Mouse (Mus musculus): ENCODE measurements at regions not wholly inside any gene's neighbourhood (a gene's known extent, or its start where the extent isn't known, plus 50 kb on each side); places are given as distances from the start of the nearest gene placed in this dataset.
"Not testable (repeated sequence)": the region's sequence is repeated elsewhere in the genome, so short reads cannot be mapped to it uniquely, and the experiment has no call there.

DNA sequence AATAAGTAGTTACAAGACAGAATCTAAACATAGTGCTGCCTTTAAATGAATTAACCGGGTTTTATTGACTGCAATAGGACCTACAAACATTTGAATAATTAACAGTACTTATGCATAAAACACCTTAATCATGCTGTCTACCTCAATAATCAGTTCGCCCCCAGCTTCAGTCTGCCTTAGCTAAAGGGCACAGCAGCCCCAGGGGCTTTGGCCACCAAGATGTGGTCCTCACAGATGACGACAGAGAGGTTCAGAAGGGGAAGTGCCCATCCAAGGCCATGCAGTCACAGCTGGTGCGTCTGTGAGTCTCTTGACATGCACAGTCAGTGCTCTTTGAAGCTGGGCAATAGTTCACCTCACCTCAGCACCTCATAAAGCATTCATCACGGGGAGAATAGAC lies 452.8 kb upstream of the Jmjd1c start:
- no peak for DNase-seq (ENCODE audit: low spot score)

DNA sequence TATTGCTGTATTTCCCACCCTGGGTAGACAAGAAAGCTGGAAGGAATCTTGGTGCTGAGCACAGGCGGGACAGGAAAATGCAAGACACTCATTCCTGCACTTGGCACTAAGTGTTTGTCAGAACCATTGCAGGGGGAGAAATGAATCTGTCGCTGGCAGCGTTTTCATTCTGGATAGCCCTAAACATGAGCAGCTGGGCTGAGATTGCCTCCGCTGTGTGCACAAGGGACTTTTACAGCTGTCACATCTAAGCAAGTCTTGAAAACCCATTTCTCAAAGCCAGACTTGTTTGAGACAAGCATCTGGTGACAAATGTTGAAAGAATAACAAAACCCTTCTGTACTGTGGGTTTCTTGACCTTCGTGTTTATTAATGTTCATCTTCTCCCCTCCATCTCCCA lies 438.4 kb upstream of the Jmjd1c start:
- DNase-seq (ENCODE audit: low spot score): no peak

DNA sequence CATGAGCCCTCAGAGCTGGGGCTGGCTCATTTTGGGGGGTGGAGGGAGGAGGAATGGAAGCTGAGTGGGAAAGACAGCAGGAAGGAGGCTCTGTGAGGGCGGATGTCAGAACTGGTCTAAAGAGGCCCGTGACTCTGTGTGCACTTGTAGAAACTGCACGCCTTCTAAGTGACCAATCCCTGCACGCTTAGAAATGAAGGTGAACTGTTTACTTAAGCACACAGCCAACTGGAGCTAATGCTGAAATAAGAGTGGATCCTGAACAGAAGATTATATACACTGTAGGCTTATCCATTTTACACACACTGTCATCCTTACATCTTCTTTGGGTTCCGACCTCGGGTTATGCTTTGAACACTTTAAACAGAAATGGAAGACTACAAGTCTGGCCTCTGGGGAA lies 412.8 kb upstream of the Jmjd1c start:
- DNase-seq (ENCODE audit: low spot score): no peak

DNA sequence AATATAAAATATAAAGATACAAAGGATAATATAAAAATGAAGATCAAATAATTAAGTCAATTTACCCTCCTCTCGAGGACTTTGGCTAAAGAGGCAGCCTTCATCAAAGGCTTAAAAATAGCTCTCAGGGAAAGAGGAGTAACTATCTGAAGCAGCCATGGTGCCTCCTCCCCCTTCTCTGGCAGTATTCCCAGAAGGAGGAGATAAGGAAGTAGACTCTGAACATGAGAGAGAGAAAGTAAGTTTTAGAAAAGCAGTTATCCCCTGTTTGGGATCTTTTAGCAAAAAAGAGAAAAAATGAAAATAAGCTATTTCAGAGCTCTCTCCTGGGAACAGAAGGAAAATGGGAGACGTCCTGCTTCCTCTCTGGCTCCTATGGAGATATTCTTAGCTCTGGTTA lies 406.7 kb upstream of the Jmjd1c start:
- not testable (repeated sequence) for DNase-seq (ENCODE audit: low spot score)

DNA sequence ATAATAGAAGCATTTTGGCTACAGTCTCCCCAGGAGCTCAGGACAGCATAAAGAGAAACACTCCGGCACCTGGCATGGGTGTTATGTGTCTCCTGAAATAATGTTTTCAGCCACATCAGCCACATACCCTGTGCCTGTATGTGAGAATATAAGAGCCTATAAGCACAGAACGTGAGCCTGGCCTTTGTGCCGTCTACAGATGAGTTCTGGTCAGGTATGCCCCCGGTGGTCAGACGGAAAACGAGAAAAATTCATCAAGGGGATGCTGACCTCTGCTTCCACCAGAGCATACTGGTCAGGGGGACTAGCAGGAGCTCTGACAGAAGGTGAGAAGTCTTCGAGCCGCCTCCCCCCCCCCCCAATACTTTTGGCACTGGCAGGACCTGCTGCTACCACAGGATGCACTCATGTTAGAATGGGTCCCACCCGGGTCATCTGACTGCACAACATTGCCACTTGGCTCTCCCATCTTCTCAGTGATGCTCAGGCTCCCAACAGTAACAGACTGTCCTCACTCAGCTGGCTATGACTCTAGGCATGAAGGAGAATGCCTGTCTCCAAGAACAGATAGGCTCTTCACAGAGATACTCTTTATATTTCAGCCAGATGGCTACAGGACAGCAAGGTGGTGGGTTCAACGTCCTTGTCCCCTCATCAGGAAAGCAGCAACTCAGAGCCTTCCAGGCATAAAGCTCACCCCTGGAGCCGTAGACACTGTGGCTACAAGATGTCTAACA lies 401.2 kb upstream of the Jmjd1c start:
- no peak for DNase-seq (ENCODE audit: low spot score)

DNA sequence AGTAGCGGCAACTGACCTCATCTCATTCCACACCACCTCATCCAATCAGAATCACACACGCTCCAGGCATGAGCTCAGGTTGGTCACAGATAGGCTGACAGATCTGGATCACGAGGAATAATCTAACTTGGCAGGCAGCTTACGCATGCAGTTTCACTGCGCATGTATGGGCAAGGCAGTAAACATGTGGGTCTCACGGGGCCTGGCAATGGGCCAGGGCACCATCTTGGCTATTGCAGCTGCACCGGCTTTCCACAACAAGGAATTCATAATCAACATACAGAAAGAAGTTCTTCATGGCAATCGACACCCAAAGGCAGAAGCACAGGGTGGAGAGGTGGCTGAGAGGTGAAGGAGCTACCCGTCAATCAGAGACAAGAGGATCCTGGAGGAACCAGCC lies 381.0 kb upstream of the Jmjd1c start:
- DNase-seq (ENCODE audit: low spot score): not testable (repeated sequence)

DNA sequence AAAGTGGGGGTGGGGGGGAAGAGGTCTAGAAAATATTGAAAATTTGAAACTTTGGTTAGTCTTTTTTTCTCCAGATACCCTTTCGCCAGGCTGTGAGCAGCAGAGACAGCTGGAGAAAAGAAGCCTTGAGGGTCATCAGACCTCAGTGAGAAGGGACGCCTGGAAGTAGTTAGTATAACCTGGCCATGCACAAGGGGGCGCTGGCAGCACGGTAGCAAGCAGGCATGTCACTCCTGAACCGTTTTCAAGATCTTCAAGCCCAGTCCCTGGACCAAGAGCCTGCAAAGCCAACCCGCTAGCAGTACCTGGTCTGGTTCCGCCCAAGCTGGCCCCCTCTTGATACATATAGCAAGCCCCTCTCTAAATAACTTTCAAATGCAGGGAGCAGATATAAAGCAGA lies 378.0 kb upstream of the Jmjd1c start:
- DNase-seq (ENCODE audit: low spot score): no peak

DNA sequence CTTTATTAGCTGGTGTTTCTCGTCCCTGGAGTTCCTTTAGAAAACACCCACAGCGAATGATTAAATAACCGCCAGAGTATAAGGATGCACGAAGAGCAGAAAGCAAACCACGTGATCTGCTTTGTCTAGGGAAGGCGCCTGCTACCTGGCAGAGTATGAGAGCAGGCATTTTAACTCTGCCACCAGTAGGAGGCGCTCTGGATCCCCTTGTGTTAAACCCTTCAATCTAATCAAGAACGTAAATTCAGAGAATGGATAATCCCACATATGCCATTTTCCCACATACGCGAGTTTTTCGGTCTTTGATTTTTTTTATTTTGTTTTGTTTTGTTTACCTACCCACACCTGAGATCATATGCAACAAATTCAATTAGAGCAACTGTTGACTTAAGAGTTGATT lies 376.1 kb upstream of the Jmjd1c start:
- DNase-seq (ENCODE audit: low spot score): no peak

DNA sequence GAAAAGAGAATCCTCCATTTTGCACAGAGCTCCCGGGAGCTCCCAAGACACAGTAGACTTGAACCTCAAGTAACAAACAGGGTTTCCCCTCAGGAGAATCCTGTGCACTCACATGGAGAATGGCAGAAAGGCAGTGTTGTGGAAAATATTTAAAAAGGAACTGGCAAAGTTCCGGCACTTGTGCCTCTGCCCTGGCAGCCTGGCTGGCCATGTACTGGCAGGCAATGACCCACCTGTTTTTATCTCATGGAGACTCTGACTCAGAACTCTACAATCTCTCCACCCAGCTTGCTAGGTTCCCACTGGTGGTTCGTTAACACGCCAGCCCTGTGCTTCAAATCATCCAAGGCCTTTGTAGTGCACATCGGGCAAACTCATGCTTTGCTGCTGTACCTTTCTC lies 362.3 kb upstream of the Jmjd1c start:
- DNase-seq (ENCODE audit: low spot score): no peak

DNA sequence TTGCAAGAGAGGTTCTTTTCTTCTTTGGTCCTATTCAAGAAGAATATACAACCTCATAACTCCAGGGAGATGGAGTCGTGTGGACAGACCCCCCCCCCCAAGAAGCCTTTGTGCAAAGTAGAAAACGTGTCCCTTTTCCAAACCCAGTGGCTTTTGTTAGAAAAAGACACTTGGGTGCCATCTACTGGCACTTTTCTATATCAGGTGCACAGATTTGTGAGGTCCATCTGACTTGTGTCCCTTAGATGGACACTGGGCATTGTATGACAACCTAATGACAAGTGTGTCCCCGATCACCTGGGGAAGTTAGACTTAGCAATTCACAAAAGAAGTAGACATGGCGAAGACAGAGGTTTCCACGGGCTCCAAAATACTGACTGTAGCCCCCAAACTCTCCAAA lies 361.1 kb upstream of the Jmjd1c start:
- no peak for DNase-seq (ENCODE audit: low spot score)

DNA sequence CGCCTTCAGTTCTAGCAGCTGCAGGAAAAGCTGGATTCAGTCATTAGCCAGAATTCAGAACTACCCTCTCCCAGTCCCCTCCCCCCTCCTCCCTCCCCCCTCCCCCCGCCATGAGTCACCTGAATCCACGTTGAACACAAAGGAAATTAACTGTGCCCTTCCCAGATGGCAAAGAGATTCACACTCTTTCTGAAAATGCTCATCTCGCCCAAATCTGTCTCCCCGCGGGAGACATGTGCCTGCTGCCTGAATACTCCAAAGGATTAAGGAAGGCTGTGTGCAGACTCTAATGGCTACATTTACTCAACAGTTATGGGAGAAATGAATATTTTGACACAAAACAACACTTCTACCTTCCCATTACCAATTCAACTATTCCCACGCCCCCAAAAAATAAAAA lies 356.9 kb upstream of the Jmjd1c start:
- DNase-seq (ENCODE audit: low spot score): no peak

DNA sequence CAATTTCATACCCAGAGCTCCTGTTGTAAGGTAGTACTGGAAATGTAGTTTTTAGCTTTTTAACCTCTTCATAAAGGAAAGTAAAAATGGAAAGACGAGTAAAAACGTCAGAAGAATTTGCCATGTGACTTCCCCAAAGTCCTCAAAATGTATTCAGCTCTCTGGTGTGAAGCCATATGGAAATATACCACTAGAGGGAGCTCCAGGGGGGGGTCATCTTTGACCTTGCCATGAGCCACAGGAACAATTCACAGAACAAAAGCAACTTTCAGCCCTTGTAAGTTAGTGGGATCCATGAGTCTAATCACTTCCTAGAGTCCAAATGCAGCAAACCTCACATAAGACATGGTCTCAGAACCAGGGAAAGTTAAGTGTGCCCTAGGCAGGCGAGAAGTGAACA lies 354.1 kb upstream of the Jmjd1c start:
- peak; percentile 1 for DNase-seq (ENCODE audit: low spot score)

DNA sequence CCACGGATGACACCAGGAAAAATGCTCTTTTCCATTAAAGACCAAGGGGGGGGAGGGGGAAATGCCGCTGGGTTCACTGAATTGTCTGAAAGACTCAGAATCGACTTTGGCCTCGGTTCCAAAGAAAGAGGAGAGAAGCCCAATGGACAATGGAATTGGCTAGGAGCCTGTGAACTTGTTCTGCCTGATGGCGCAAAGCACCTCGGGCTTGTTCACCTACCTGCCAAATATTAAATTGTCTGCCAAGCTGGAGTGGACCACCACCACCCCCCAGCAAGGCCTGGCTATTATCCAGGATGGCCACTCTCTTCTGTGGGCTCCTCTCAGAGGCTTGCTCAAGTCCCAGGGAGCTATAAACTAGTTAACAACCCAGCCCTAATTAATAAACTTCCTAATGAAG lies 352.7 kb upstream of the Jmjd1c start:
- DNase-seq (ENCODE audit: low spot score): no peak

DNA sequence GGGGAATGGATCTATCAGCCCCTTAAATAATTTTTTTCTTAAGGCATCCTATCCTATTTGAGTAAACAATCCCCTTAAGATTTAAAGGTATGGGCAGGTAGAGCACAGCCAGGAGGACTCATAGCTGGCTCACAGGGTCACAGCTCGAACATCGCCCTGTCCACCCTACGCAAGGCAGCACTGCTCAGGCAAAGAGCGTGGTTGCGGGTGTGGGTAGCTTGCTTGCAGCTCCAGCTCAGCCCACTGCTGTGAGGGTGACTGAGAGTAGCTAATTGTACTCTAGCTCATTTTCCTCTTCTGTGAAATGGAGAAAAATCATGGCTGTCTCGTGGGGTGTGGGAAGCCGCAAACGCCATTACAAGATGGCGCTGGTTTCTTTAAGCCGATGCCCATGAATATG lies 350.1 kb upstream of the Jmjd1c start:
- no peak for DNase-seq (ENCODE audit: low spot score)

DNA sequence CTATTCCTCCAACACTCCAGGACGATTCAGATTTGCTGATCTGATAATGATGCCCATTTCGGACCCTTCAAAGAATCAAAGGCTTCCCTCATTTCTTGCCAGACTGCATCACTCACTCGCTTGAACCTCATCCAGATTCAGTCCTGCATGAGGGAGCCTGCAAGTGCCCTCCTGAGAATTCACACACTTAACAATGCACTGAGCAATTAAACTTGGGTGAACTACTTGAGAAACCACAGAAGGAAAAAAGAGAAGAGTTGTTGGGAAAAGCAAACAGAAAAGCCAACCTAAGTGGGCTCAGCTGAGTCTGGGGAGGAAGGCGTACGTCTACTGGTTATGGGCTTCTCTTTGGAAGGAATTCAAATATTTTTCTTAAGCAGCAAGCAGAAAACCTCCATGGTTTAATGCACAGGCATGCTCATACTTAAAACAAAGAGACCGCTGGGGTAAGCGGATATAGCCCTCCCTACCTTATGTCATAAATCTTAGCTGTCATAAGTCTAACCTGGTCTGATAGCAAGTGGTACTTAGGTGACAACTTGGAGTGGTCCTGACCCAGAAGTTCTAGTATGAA lies 343.6 kb upstream of the Jmjd1c start:
- DNase-seq (ENCODE audit: low spot score): no peak

DNA sequence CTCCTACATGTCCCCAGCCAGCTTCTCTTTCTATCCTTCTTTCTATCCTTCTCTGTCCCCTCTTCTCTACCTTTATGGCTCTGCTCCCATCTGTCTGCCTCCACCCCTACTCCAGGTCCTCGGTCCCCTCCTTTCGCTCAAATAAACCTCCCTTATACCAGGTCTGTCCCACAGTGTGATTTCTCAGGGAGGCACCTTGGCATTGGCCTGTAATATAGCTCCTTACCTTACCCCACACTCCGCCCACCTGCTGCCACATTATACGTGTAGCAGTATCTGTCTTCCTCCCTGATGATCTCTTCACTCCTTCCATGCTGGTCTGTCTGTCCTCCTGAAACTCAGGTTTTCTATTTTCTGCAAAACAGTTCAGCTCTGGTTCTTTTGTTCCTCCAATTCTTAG lies 339.1 kb upstream of the Jmjd1c start:
- no peak for DNase-seq (ENCODE audit: low spot score)

DNA sequence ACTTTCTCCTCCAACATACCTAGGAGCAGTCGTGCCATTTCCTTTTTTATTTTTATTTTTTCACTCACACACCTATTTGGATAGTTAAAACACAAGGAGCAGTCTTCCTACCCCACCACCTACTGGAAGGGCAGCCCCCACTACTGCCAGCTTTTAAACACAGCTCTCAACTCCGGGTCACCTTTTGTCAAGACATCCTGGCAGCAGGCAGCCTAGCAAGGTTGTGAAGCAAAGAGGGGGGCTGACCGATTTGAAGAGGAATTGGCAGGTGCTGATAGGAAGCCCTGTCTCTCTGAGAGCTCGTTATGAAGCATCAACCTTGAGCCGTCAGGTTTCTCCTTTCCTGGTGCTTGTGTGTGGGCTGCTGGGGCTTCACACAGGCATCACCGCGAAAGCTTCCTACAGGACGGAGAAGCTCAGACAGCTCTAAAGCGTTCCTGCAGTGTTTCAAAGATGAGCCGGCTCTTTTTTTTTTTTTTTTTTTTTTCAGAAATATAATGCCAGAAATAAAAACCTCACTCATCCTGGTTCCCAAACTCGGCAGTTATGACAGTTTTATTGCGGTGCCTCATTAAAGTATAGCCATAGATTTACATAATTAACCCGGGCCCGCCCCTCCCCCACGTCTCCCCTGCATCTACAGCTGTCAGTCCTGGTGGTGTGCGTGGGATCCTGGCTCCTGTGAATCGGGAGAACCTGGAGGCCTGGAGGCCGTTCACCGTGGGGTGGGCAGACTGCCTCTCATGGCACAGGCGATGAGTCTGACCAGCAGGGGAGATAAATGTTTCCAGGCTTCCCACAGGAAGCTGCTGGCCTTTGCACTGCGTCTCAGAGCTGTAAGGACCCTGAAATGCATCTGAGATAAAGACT lies 325.5 kb upstream of the Jmjd1c start:
- DNase-seq (ENCODE audit: low spot score): no peak

DNA sequence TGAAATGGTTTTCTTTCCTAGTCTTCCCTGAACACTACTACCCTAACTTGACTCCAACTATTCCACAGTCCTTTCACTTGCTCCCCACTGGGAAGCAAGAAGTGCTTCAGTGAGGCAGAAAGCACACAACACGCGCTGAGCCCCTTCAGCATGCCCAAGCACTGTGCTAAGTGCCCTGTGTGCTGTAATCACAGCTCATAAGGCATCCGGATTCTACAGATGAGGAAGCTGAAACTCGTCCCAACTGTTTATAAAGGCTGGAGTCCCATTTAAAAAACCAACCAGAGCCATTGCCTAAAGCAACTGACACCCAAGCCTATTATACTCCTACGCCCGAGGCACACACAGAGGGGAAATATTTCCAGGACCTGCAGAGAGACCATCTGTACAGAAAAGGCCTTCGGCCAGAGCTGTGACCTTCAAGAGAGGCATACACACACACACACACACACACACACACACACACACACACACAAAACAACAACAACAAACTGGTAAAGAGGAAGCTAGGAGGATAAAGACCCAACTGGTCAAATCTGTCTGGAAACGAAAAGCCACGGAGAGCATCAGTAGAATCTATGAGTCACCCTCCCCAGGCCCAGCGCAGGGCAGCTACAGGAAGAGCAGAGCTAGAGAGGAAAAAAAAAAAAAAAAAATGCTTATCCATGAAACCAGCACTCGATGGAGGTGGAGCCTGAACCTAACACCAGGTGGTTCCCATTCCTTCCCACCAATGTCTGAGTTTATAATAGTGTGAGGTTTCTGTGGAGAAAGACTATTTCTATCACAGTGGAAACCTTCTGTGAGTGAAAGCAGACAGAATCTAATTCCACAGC lies 315.4 kb upstream of the Jmjd1c start:
- DNase-seq (ENCODE audit: low spot score): no peak

DNA sequence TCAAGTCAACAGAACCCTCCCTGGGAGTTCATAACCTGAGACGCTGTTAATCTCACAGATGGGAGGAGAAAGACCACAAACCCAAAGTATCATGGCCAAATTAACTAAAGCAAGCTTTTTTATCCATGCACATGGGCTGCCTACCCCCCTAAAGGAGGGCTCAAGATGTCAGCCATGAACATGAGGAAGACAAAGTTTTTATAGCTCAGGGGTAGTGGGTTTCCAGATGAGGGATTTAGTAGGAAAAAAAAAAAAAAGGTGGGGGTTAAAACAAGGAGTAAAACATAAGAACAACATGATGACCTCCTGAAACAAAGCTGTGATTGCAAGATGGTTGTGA lies 314.8 kb upstream of the Jmjd1c start:
- DNase-seq (ENCODE audit: low spot score): no peak

DNA sequence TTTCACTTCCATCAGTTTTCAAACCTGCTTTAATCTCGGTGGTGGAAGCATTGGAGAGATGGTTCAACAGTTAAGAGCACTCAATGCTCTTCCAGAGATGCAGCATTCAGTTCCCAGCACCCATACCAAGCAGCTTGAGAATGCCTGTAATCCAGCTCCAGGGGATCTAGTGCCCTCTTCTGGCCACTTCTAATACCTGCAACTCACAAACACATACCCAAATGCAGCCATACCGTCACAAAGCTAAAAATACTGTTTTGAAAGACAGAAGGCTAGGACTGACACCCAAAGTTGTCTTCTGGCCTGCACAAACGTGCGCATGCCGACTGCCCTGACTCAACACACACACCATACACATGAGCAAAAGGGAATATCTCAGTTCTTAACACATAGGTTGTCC lies 313.9 kb upstream of the Jmjd1c start:
- no peak for DNase-seq (ENCODE audit: low spot score)

DNA sequence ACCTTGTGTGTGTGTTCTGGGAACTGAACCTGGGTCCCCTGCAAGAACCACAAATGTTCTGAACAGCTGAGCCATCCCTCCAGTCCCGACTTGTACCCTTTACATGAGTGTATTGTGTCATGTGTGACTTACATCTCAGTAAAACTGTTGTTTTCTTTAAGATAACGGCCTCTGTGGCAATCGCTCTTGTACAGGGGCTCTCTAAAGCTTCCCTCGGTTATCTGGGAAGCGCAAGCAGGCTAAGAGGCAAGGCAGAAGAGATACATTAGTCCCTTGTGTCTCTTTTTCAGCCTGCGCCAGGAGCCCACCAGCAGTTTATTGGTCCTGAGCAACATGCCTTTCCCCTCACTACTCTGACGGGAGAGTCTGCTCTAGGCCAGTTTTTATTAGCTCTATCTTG lies 308.1 kb upstream of the Jmjd1c start:
- DNase-seq (ENCODE audit: low spot score): no peak

DNA sequence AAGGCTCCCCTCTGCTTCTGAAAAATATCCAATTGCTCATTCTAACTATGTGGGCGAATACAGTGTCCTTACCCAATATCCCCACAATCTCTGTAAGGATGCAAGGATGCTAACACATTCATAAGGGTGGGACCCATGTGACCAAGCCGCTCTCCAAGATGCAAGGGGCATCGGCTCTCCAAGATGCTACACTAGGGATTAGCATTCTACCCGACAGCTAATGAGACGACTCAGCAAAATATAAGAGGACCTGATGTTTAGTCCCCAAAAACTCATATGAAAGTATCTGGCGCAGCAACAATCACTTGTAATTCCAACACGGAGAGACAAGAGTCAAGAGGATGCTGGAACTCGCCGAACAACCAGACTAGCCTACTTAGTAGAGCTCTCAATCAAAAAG lies 299.6 kb upstream of the Jmjd1c start:
- DNase-seq (ENCODE audit: low spot score): no peak

DNA sequence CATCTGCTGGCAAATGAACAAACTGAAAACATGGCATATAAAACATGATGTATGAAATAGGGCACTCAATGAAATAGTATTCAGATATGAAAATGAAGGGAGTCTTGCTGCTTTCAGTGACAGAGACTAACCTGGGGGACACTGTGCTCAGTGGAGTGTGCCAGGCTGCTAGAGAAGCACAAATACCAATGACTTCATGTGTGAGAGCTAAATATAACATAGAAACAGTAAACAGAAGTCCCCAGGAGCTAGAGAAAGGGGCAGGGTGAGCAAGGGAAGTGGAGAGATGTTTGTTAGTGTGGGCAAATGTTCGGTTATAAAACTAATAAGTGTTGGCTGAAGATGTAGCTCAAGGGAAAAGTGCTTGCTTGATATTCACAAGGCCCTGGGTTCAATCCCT lies 293.2 kb upstream of the Jmjd1c start:
- DNase-seq (ENCODE audit: low spot score): no peak
